14 mouse cellular contexts compared by ENCODE assay signal in the genomic region with DNA sequence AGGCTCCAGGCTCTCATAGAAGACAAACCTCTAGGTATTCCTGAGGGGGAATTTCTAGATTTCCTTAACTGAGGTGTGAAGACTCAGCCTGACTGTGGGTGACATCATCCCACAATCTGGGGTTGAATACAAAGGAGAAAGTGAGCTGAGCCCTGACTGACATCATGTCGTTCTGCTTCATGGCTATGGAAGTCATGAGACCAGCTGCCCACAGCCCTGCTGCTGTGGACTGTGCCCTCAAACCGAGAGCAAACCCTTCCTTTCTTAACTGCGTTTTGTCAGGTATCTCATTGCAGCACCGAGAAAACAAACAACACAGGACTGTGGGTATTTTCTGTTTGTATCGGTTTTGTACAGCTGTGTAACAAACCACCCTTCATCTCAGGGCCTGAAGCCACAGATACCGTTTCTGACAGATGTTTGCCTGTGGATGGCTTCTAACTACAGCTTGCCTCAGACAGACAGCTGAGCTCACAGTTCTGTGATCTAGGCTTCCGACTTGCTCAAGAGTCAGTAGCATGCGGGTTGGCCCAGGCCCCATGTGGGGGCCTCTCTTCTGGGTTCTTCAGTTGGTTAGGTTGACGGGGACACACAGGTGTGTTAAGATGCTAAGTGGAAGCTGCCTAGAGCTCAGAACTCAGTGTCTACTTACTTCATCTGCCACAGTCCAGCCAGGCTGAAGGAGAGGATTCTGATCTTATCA.
"Had no signal": no experiment of that assay in that cellular context is flagged by ENCODE, and none has a peak within 500 bp of the region (broad histone marks: within the 10 kb centered on the region; RNA-seq: fewer than 3 reads in every experiment).

No protein-coding gene starts in this region.

- H3K9ac ChIP-seq: intestine, embryonic 15.5 days; limb, embryonic 13.5 days; liver, embryonic 14.5 days; midbrain, embryonic 13.5 days; neural tube, embryonic 15.5 days had no signal

- ATAC-seq: intestine, embryonic 15.5 days; midbrain, embryonic 13.5 days had no signal

- H3K27me3 ChIP-seq: intestine, embryonic 15.5 days; limb, embryonic 13.5 days; midbrain, embryonic 13.5 days; neural tube, embryonic 15.5 days had no signal

- H3K27ac ChIP-seq: intestine, embryonic 15.5 days; layer of hippocampus, adult 2 months; limb, embryonic 13.5 days; liver, embryonic 14.5 days; midbrain, embryonic 13.5 days; neural tube, embryonic 15.5 days had no signal

- DNase-seq: kidney, adult 2 months; kidney, postnatal 4 days; left cerebral cortex, postnatal 4 days; lung, adult 18-20 months; lung, postnatal 36 days; right cerebral cortex, adult 18-20 months; right cerebral cortex, postnatal 25 days had no signal

- H3K4me2 ChIP-seq: intestine, embryonic 15.5 days; limb, embryonic 13.5 days; midbrain, embryonic 13.5 days; neural tube, embryonic 15.5 days had no signal

- H3K4me1 ChIP-seq: intestine, embryonic 15.5 days; limb, embryonic 13.5 days; neural tube, embryonic 15.5 days had no signal

- H3K9me3 ChIP-seq: intestine, embryonic 15.5 days; limb, embryonic 13.5 days; midbrain, embryonic 13.5 days; neural tube, embryonic 15.5 days had no signal

- H3K36me3 ChIP-seq: intestine, embryonic 15.5 days; limb, embryonic 13.5 days; midbrain, embryonic 13.5 days; neural tube, embryonic 15.5 days had no signal

- H3K4me3 ChIP-seq: intestine, embryonic 15.5 days; layer of hippocampus, adult 2 months; limb, embryonic 13.5 days; midbrain, embryonic 13.5 days; myocyte; neural tube, embryonic 15.5 days had no signal
